Mouse (Mus musculus) cortical plate, adult 2 months (tissue): ENCODE measurements at regions not wholly inside any gene's neighbourhood (a gene's known extent, or its start where the extent isn't known, plus 50 kb on each side); places are given as distances from the start of the nearest gene placed in this dataset.

ENCODE experiments used
- CTCF ChIP-seq: fragments of 200-500 bp; IDR thresholded peaks from 2 replicates; pipeline ENCODE4 v1.5.1; 2011; ENCODE audit warnings: mild to moderate bottlenecking, control low read depth, low read length; ENCODE audit not compliant: insufficient read depth; ENCODE audit errors: extremely low read depth
- POLR2A ChIP-seq: fragments of 200-500 bp; IDR thresholded peaks from 2 replicates; pipeline ENCODE4 v1.6.1; 2011; ENCODE audit warnings: mild to moderate bottlenecking, low read length, control low read depth; ENCODE audit not compliant: insufficient read depth; ENCODE audit errors: extremely low read depth

DNA sequence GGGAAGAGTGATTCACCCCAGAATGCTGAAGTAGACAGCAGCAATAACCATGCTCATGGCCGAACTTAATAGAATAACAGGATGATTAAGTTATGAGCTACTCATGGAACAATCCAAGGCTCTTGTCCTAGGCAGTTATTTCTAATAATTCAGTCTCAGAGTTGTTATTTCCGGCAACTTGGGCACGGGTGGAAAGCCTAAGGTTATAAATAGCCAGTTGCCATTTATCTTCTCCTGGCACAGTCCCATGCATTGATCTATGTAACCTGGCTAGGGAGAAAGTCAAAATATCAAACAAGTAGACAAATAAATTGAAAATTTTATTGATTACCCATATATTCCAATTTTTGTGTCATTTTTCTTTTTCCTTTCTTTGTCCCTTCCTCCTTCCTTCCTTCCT is 64.0 kb upstream of the Chd1 start:
- TF ChIP-seq CTCF (no peak), POLR2A (no peak)
